Mouse (Mus musculus): Measurements from ENCODE around the gene Pik3c2b. TPM values are rescaled to one million over a fixed set of nuclear protein-coding genes. Genes with fewer than 3 reads are reported as not detected.
"Not testable (repeated sequence)": the region's sequence is repeated elsewhere in the genome, so short reads cannot be mapped to it uniquely, and the experiment has no call there.

Pik3c2b gene
- polyA plus RNA-seq, 1 experiment: 1.8 TPM

DNA sequence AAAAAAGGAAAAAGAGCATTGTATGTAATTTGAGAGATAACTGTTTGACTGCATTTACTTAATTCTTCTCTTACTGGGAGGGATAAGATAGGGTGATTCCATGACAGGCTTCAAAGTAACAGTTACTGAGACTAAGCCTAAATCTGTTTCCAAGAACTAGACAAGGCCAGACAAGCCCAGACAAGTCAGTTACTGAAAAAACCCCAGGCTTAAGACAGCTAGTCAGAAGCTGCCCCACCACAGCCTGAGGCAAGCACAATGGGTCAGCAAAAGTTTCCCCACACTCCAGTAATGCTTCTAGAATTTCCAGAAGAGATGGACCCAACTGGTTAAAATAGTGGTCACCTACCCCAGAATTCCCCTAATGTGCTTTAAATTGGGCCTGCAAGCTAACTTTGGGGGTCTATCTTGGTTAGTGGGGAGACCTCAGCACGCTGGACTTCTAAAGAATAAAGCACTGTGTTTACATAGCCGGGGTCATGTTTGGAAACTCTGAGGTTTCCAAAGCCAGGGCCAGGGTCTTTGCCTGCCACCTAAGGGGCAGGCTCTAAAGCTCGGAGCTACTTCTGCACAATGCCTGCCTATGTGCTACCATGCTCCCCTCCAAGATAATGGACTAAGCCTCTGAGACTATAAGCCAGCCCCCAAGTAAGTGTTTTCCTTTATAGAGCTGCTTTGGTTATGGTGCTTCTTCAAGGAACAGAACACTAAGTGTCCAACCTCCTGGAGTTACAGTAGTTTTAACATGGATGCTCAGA, 25.2 kb upstream of the Pik3c2b start:
- Histone ChIP-seq H3K27me3 (ENCODE audit: control insufficient read depth, insufficient read depth, insufficient read length) (no peaks in the 10 kb centered on the region), H3ac (ENCODE audit: control insufficient read depth, insufficient read length) (no peak overlapping the region), H3K36me3 (ENCODE audit: control insufficient read depth, insufficient read depth) (peaks cover 24% of the 10 kb centered on the region), H3K4me3 (no peak overlapping the region), H3K4me2 (ENCODE audit: low read depth) (peak overlapping the region; percentile 35), H3K79me2 (ENCODE audit: control insufficient read depth, insufficient read depth) (peaks cover 96% of the 10 kb centered on the region)
- TF ChIP-seq TCF3 (IDR thresholded peaks at IDR 0.05; ENCODE audit: insufficient read length, low read depth): no peak
- TF ChIP-seq SRF (IDR thresholded peaks at IDR 0.05; ENCODE audit: control insufficient read depth, insufficient read length, low read depth): no peak
- no peak for TF ChIP-seq REST (IDR thresholded peaks at IDR 0.05; ENCODE audit: insufficient read depth, insufficient read length)
- TF ChIP-seq POLR2A (IDR thresholded peaks at IDR 0.05; ENCODE audit: insufficient read length, low read depth): no peak
- TF ChIP-seq TCF12 (IDR thresholded peaks at IDR 0.05; ENCODE audit: insufficient read depth, poor library complexity, severe bottlenecking): no peak
- TF ChIP-seq MYOD1 (IDR thresholded peaks at IDR 0.05; ENCODE audit: control insufficient read depth in 1 of 3, insufficient read length in 2 of 3, low read depth in 2 of 3): no peak
- TF ChIP-seq POLR2AphosphoS2 (IDR thresholded peaks at IDR 0.05; ENCODE audit: insufficient read length, low read depth): no peak
- no peak for TF ChIP-seq E2F4 (IDR thresholded peaks at IDR 0.05; ENCODE audit: insufficient read depth)
- no peak for TF ChIP-seq CEBPB (IDR thresholded peaks at IDR 0.05; ENCODE audit: insufficient read depth, poor library complexity, severe bottlenecking)

DNA sequence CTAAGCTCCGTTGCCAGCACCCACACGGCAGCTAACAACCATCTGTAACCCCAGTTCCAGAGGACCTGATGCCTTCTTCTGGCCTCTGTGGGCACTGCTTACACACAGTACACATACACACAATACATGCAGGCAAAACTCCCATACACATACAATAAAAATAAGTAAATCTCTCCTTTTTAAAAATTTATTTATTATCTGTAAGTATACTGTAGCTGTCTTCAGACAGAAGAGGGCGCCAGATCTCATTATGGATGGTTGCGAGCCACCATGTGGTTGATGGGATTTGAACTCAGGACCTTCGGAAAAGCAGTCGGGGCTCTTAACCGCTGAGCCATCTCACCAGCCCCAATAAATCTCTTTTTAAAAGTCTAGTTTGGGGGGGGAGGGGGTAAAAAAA, 24.1 kb upstream of the Pik3c2b start:
- Histone ChIP-seq H3ac (ENCODE audit: control insufficient read depth, insufficient read length) (no peak overlapping the region), H3K27me3 (ENCODE audit: control insufficient read depth, insufficient read depth, insufficient read length) (no peaks in the 10 kb centered on the region), H3K79me2 (ENCODE audit: control insufficient read depth, insufficient read depth) (peaks cover 85% of the 10 kb centered on the region), H3K4me3 (no peak overlapping the region), H3K36me3 (ENCODE audit: control insufficient read depth, insufficient read depth) (peaks cover 18% of the 10 kb centered on the region), H3K4me2 (ENCODE audit: low read depth) (no peak overlapping the region)
- TF ChIP-seq TCF3 (IDR thresholded peaks at IDR 0.05; ENCODE audit: insufficient read length, low read depth): no peak
- no peak for TF ChIP-seq REST (IDR thresholded peaks at IDR 0.05; ENCODE audit: insufficient read depth, insufficient read length)
- TF ChIP-seq MAX (IDR thresholded peaks at IDR 0.05; ENCODE audit: low read depth): no peak
- no peak for TF ChIP-seq POLR2A (IDR thresholded peaks at IDR 0.05; ENCODE audit: insufficient read length, low read depth)
- no peak for TF ChIP-seq USF1 (IDR thresholded peaks at IDR 0.05; ENCODE audit: low read depth)
- TF ChIP-seq CEBPB (IDR thresholded peaks at IDR 0.05; ENCODE audit: insufficient read depth, poor library complexity, severe bottlenecking): no peak
- no peak for TF ChIP-seq TCF12 (IDR thresholded peaks at IDR 0.05; ENCODE audit: insufficient read depth, poor library complexity, severe bottlenecking)
- TF ChIP-seq MYOD1 (IDR thresholded peaks at IDR 0.05; ENCODE audit: control insufficient read depth in 1 of 3, insufficient read length in 2 of 3, low read depth in 2 of 3): no peak
- TF ChIP-seq E2F4 (IDR thresholded peaks at IDR 0.05; ENCODE audit: insufficient read depth): no peak
- no peak for TF ChIP-seq SRF (IDR thresholded peaks at IDR 0.05; ENCODE audit: control insufficient read depth, insufficient read length, low read depth)
- TF ChIP-seq MYOG (IDR thresholded peaks at IDR 0.05; ENCODE audit: control insufficient read depth in 1 of 3, insufficient read depth in 1 of 3, insufficient read length in 2 of 3, low read depth in 2 of 3): no peak
- no peak for TF ChIP-seq POLR2AphosphoS2 (IDR thresholded peaks at IDR 0.05; ENCODE audit: insufficient read length, low read depth)

DNA sequence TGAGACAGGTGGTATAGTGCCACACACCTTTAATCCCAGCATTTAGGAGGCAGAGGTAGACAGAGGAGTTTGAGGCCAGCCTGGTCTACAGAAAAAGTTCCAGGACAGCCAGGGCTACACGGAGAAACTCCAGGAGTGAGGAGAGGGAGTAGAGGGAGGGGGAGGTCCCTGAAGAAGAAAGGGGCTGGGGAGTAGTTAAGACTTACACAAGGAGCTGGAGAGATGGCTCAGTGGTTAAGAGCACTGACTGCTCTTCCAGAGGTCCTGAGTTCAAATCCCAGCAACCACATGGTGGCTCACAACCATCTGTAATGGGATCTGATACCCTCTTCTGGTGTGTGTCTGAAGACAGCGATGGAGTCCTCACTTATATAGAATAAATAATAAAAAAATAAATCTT, 23.5 kb upstream of the Pik3c2b start:
- not testable (repeated sequence) for H3ac ChIP-seq (ENCODE audit: control insufficient read depth, insufficient read length); H3K4me3 ChIP-seq; H3K4me2 ChIP-seq (ENCODE audit: low read depth); H3K27me3 ChIP-seq (ENCODE audit: control insufficient read depth, insufficient read depth, insufficient read length)
- H3K79me2 ChIP-seq (ENCODE audit: control insufficient read depth, insufficient read depth): peaks cover 80% of the 10 kb centered on the region
- H3K36me3 ChIP-seq (ENCODE audit: control insufficient read depth, insufficient read depth): peaks cover 18% of the 10 kb centered on the region

DNA sequence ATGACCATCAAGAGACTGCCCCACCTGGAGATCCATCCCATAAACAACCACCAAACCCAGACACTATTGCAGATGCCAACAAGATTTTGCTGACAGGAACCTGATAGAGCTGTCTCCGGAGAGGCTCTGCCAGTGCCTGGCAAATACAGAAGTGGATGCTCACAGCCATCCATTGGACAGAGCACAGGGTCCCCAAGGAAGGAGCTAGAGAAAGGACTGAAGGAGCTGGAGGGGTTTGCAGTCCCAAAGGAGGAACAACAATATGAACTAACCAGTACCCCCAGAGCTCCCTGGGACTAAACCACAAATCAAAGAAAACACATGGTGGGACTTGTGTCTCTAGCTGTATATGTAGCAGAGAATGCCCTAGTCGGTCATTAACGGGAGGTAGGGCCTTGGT, 21.7 kb upstream of the Pik3c2b start:
- Histone ChIP-seq H3K4me3 (peak overlapping the region; percentile 82), H3K4me2 (ENCODE audit: low read depth) (peak overlapping the region; percentile 79), H3K79me2 (ENCODE audit: control insufficient read depth, insufficient read depth) (peaks cover 62% of the 10 kb centered on the region)
- not testable (repeated sequence) for H3ac ChIP-seq (ENCODE audit: control insufficient read depth, insufficient read length); H3K36me3 ChIP-seq (ENCODE audit: control insufficient read depth, insufficient read depth); H3K27me3 ChIP-seq (ENCODE audit: control insufficient read depth, insufficient read depth, insufficient read length)

DNA sequence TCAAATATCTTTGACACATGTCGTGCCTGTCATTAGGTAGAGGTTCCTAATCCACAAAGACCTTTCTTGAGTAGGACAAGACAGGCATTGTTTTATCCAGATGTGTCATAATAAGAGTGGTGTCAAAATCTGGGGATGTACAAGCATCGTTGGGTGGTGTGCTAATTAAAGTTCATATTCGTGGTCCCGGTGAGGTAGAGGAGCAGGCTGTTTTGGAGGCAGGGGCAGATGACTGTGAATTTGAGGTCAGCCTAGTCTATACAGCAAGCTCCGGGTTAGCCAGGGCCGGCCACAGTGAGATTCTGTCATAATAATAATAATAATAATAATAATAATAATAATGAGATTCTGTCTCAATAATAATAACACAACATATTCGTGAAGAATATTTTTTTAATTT, 21.0 kb upstream of the Pik3c2b start:
- Histone ChIP-seq H3K4me2 (ENCODE audit: low read depth) (peak overlapping the region; percentile 79), H3K36me3 (ENCODE audit: control insufficient read depth, insufficient read depth) (peaks cover 3% of the 10 kb centered on the region), H3K79me2 (ENCODE audit: control insufficient read depth, insufficient read depth) (peaks cover 55% of the 10 kb centered on the region), H3K4me3 (peak overlapping the region; percentile 82), H3ac (ENCODE audit: control insufficient read depth, insufficient read length) (peak overlapping the region; percentile 97), H3K27me3 (ENCODE audit: control insufficient read depth, insufficient read depth, insufficient read length) (no peaks in the 10 kb centered on the region)
- TF ChIP-seq TCF3 (IDR thresholded peaks at IDR 0.05; ENCODE audit: insufficient read length, low read depth) (no peak), POLR2A (IDR thresholded peaks at IDR 0.05; ENCODE audit: insufficient read length, low read depth) (no peak), TCF12 (IDR thresholded peaks at IDR 0.05; ENCODE audit: insufficient read depth, poor library complexity, severe bottlenecking) (no peak), MYOD1 (IDR thresholded peaks at IDR 0.05; ENCODE audit: control insufficient read depth in 1 of 3, insufficient read length in 2 of 3, low read depth in 2 of 3) (no peak), POLR2AphosphoS2 (IDR thresholded peaks at IDR 0.05; ENCODE audit: insufficient read length, low read depth) (no peak), REST (IDR thresholded peaks at IDR 0.05; ENCODE audit: insufficient read depth, insufficient read length) (no peak), MYOG (IDR thresholded peaks at IDR 0.05; ENCODE audit: control insufficient read depth in 1 of 3, insufficient read depth in 1 of 3, insufficient read length in 2 of 3, low read depth in 2 of 3) (no peak), MAX (IDR thresholded peaks at IDR 0.05; ENCODE audit: low read depth) (no peak), SRF (IDR thresholded peaks at IDR 0.05; ENCODE audit: control insufficient read depth, insufficient read length, low read depth) (no peak), E2F4 (IDR thresholded peaks at IDR 0.05; ENCODE audit: insufficient read depth) (no peak), CEBPB (IDR thresholded peaks at IDR 0.05; ENCODE audit: insufficient read depth, poor library complexity, severe bottlenecking) (no peak), USF1 (IDR thresholded peaks at IDR 0.05; ENCODE audit: low read depth) (no peak)

Measured in myocyte (in vitro differentiated cells).